In genomic region chr9:63577469-63577868, GRCm38 (mm10) we compare ENCODE assay signal across 19 mouse cellular contexts. TPM values are rescaled to one million over a fixed set of nuclear protein-coding genes. Genes with fewer than 3 reads are reported as not detected.
"Had no signal": no experiment of that assay in that cellular context is flagged by ENCODE, and none has a peak within 500 bp of the region (broad histone marks: within the 10 kb centered on the region; RNA-seq: fewer than 3 reads in every experiment).

No protein-coding gene starts in this region.

- H3K36me3 ChIP-seq: kidney, embryonic 15.5 days; liver, embryonic 13.5 days; midbrain, embryonic 13.5 days had no signal

- H3K9ac ChIP-seq: kidney, embryonic 15.5 days; liver, embryonic 13.5 days; midbrain, embryonic 13.5 days had no signal

- H3K4me1 ChIP-seq: kidney, embryonic 15.5 days; midbrain, embryonic 13.5 days had no signal

- H3K4me3 ChIP-seq: kidney, embryonic 15.5 days; left cerebral cortex, adult 2 months; liver, embryonic 13.5 days; midbrain, embryonic 13.5 days had no signal

- H3K4me2 ChIP-seq: kidney, embryonic 15.5 days; liver, embryonic 13.5 days; midbrain, embryonic 13.5 days had no signal

- DNase-seq: kidney, adult 8-10 months; kidney, postnatal 10 days; kidney, postnatal 36 days; layer of hippocampus, postnatal 36 days; liver, embryonic 13.5 days; right cerebral cortex, adult 18-20 months; right cerebral cortex, postnatal 14 days; right cerebral cortex, postnatal 4 days; thymus, postnatal 25 days had no signal

- H3K9me3 ChIP-seq: kidney, embryonic 15.5 days; liver, embryonic 13.5 days; midbrain, embryonic 13.5 days had no signal

- ATAC-seq: inflammation-experienced regulatory T-cells, adult 6 months; intestine, postnatal 0 days; midbrain, embryonic 13.5 days; midbrain, embryonic 16.5 days had no signal

- H3K27me3 ChIP-seq: kidney, embryonic 15.5 days; liver, embryonic 13.5 days; midbrain, embryonic 13.5 days had no signal

- H3K27ac ChIP-seq: kidney, embryonic 15.5 days; left cerebral cortex, adult 2 months; liver, embryonic 13.5 days; macrophage; midbrain, embryonic 13.5 days had no signal

RNA-seq across cellular contexts. Expression of gene Iqch, which starts 24.8 kb away (rescaled TPM):
- total RNA-seq: left cerebral cortex, adult 2 months; left cerebral cortex, postnatal 10 days; megakaryocyte, adult 5-6 weeks had no signal
- polyA plus RNA-seq: inflammation-experienced regulatory T-cells, adult 6 months; intestine, postnatal 0 days; liver, embryonic 13.5 days; liver, embryonic 16.5 days; macrophage had no signal
